Mouse (Mus musculus) lung, embryonic 16.5 days (tissue): Measurements from ENCODE around the gene Klf6. TPM values are rescaled to one million over a fixed set of nuclear protein-coding genes. Genes with fewer than 3 reads are reported as not detected.

Experiments used
- ATAC-seq: fragments of 200-750 bp; cut with Nextera tagmentation; 2 replicates; pipeline ENCODE4 v1.8.0; 2017; ENCODE audit warnings: low read depth, mild to moderate bottlenecking, moderate library complexity
- H3K27ac ChIP-seq: fragments of 300-500 bp; sonication (generic); 2 replicates; pipeline ENCODE4 v1.5.1; 2014; ENCODE audit warnings: mild to moderate bottlenecking, control low read depth, low read length
- H3K27me3 ChIP-seq: fragments of 300-500 bp; sonication (generic); 2 replicates; pipeline ENCODE4 v1.6.1; 2014; ENCODE audit warnings: low read depth, low read length, mixed read lengths; ENCODE audit not compliant: control insufficient read depth, insufficient read depth
- H3K36me3 ChIP-seq: fragments of 300-500 bp; sonication (generic); 2 replicates; pipeline ENCODE4 v1.6.1; 2014; ENCODE audit warnings: low read length; ENCODE audit not compliant: control insufficient read depth, insufficient read depth
- H3K4me1 ChIP-seq: fragments of 300-500 bp; sonication (generic); replicated peaks from 2 replicates; pipeline ENCODE4 v1.6.1; 2014; ENCODE audit warnings: low read length, mixed read lengths; ENCODE audit not compliant: control insufficient read depth, insufficient read depth
- H3K4me2 ChIP-seq: fragments of 300-500 bp; sonication (generic); 2 replicates; pipeline ENCODE4 v1.6.1; 2014; ENCODE audit warnings: low read depth, low read length, control low read depth
- H3K4me3 ChIP-seq: fragments of 300-500 bp; sonication (generic); 2 replicates; pipeline ENCODE4 v1.5.1; 2014; ENCODE audit warnings: mild to moderate bottlenecking, low read length, control low read depth
- H3K9ac ChIP-seq: fragments of 300-500 bp; sonication (generic); 2 replicates; pipeline ENCODE4 v1.6.1; 2014; ENCODE audit warnings: low read length, control low read depth
- H3K9me3 ChIP-seq: fragments of 300-500 bp; sonication (generic); 2 replicates; pipeline ENCODE4 v1.6.1; 2016; ENCODE audit warnings: low read length; ENCODE audit not compliant: control insufficient read depth
- WGBS: fragments of 180-500 bp; shearing (Covaris S2); extraction: QIAGEN DNeasy Blood & Tissue Kit; methylation state at CpG from one replicate; pipeline ENCODE4 v1.1.7; 2014; 5-methylcytosine and 5-hydroxymethylcytosine counted together
- polyA plus RNA-seq: library from polyadenylated mRNA; unstranded; fragments of >200 nt; fragmentation: Nextera tagmentation; extraction: Ambion mirVana; gene quantifications from 2 replicates; pipeline ENCODE4 v1.2.1, GENCODE M21; 2015

Klf6 gene
- polyA plus RNA-seq, 1 experiment from 2014 or later: 86.9 TPM

GRCm38 (mm10) chr13:5860651-5861156 is 578 bp upstream of the Klf6 start:
- Histone ChIP-seq H3K9me3 (no peaks in the 10 kb centered on the region), H3K27me3 (no peaks in the 10 kb centered on the region), H3K9ac (peak overlapping the region; percentile 88), H3K4me1 (peaks cover 17% of the 10 kb centered on the region), H3K4me2 (peak overlapping the region; percentile 83), H3K4me3 (peak overlapping the region; percentile 62), H3K27ac (peak overlapping the region; percentile 96), H3K36me3 (peaks cover 8% of the 10 kb centered on the region)
- ATAC-seq: peak; percentile 50
- WGBS: under 1% methylated on average over 27 of the region's 27 CpGs

- under 1% methylated on average over 20 of the region's 20 CpGs for WGBS
- no peaks in the 10 kb centered on the region for H3K27me3 ChIP-seq
- H3K4me3 ChIP-seq: peak overlapping the region; percentile 83
- peaks cover 22% of the 10 kb centered on the region for H3K36me3 ChIP-seq
- H3K4me2 ChIP-seq: peak overlapping the region; percentile 59
- no peaks in the 10 kb centered on the region for H3K9me3 ChIP-seq
- peak overlapping the region; percentile 99 for H3K27ac ChIP-seq
- peak overlapping the region; percentile 79 for H3K9ac ChIP-seq
- no peak for ATAC-seq
- H3K4me1 ChIP-seq: peaks cover 21% of the 10 kb centered on the region
These were observed 832 bp downstream of the Klf6 start for GRCm38 (mm10) chr13:5862003-5862625.

- H3K9ac ChIP-seq: peak overlapping the region; percentile 79
- H3K4me1 ChIP-seq: peaks cover 21% of the 10 kb centered on the region
- H3K27ac ChIP-seq: peak overlapping the region; percentile 99
- H3K4me2 ChIP-seq: peak overlapping the region; percentile 59
- WGBS: 2% methylated on average over 16 of the region's 16 CpGs
- no peaks in the 10 kb centered on the region for H3K27me3 ChIP-seq
- ATAC-seq: no peak
- H3K9me3 ChIP-seq: no peaks in the 10 kb centered on the region
- peak overlapping the region; percentile 83 for H3K4me3 ChIP-seq
- peaks cover 27% of the 10 kb centered on the region for H3K36me3 ChIP-seq
These were observed 1.5 kb downstream of the Klf6 start for GRCm38 (mm10) chr13:5862626-5863407.

GRCm38 (mm10) chr13:5863408-5863891 is 2.2 kb downstream of the Klf6 start:
- 2% methylated on average over 5 of the region's 5 CpGs for WGBS
- H3K9ac ChIP-seq: peak overlapping the region; percentile 79
- H3K36me3 ChIP-seq: peaks cover 28% of the 10 kb centered on the region
- H3K27ac ChIP-seq: peak overlapping the region; percentile 99
- H3K4me1 ChIP-seq: peaks cover 23% of the 10 kb centered on the region
- no peaks in the 10 kb centered on the region for H3K27me3 ChIP-seq
- H3K4me2 ChIP-seq: peak overlapping the region; percentile 59
- no peak for ATAC-seq
- no peaks in the 10 kb centered on the region for H3K9me3 ChIP-seq
- H3K4me3 ChIP-seq: peak overlapping the region; percentile 83

- 53% methylated on average over 10 of the region's 10 CpGs for WGBS
- H3K4me3 ChIP-seq: peak overlapping the region; percentile 83
These were observed 3.2 kb downstream of the Klf6 start for GRCm38 (mm10) chr13:5864265-5865097.

GRCm38 (mm10) chr13:5865098-5865415 is 3.8 kb downstream of the Klf6 start:
- Histone ChIP-seq H3K9me3 (no peaks in the 10 kb centered on the region), H3K9ac (no peak overlapping the region), H3K4me3 (no peak overlapping the region), H3K4me2 (0 out of 2 replicates have a peak overlapping the region, but pooled peaks have one; percentile 59), H3K27ac (no peak overlapping the region), H3K36me3 (peaks cover 28% of the 10 kb centered on the region), H3K27me3 (no peaks in the 10 kb centered on the region), H3K4me1 (peaks cover 32% of the 10 kb centered on the region)
- 84% methylated on average over 9 of the region's 9 CpGs for WGBS
- no peak for ATAC-seq

More at GRCm38 (mm10) chr13:5864265-5865097, 3.2 kb downstream of the Klf6 start:
- H3K9me3 ChIP-seq: no peaks in the 10 kb centered on the region
- no peaks in the 10 kb centered on the region for H3K27me3 ChIP-seq
- no peak for ATAC-seq
- H3K27ac ChIP-seq: peak overlapping the region; percentile 55; the same call in 1 of the 2 replicates
- peak overlapping the region; percentile 50; the same call in 1 of the 2 replicates for H3K9ac ChIP-seq
- peak overlapping the region; percentile 59 for H3K4me2 ChIP-seq
- peaks cover 28% of the 10 kb centered on the region for H3K36me3 ChIP-seq
- H3K4me1 ChIP-seq: peaks cover 27% of the 10 kb centered on the region

- Histone ChIP-seq H3K27me3 (no peaks in the 10 kb centered on the region), H3K9me3 (no peaks in the 10 kb centered on the region), H3K9ac (no peak overlapping the region), H3K4me3 (no peak overlapping the region), H3K27ac (no peak overlapping the region), H3K4me1 (peaks cover 38% of the 10 kb centered on the region), H3K36me3 (peaks cover 28% of the 10 kb centered on the region), H3K4me2 (no peak overlapping the region)
- ATAC-seq: no peak
- WGBS: 79% methylated on average over 6 of the region's 6 CpGs
These were observed 4.8 kb downstream of the Klf6 start for GRCm38 (mm10) chr13:5866091-5866490.

- Histone ChIP-seq H3K4me1 (peaks cover 39% of the 10 kb centered on the region), H3K9me3 (no peaks in the 10 kb centered on the region), H3K36me3 (peaks cover 28% of the 10 kb centered on the region), H3K27ac (no peak overlapping the region), H3K4me2 (no peak overlapping the region), H3K4me3 (no peak overlapping the region), H3K27me3 (no peaks in the 10 kb centered on the region), H3K9ac (no peak overlapping the region)
- 92% methylated on average over 5 of the region's 5 CpGs for WGBS
- no peak for ATAC-seq
These were observed 5.2 kb downstream of the Klf6 start for GRCm38 (mm10) chr13:5866532-5866931.
